In the genomic region with DNA sequence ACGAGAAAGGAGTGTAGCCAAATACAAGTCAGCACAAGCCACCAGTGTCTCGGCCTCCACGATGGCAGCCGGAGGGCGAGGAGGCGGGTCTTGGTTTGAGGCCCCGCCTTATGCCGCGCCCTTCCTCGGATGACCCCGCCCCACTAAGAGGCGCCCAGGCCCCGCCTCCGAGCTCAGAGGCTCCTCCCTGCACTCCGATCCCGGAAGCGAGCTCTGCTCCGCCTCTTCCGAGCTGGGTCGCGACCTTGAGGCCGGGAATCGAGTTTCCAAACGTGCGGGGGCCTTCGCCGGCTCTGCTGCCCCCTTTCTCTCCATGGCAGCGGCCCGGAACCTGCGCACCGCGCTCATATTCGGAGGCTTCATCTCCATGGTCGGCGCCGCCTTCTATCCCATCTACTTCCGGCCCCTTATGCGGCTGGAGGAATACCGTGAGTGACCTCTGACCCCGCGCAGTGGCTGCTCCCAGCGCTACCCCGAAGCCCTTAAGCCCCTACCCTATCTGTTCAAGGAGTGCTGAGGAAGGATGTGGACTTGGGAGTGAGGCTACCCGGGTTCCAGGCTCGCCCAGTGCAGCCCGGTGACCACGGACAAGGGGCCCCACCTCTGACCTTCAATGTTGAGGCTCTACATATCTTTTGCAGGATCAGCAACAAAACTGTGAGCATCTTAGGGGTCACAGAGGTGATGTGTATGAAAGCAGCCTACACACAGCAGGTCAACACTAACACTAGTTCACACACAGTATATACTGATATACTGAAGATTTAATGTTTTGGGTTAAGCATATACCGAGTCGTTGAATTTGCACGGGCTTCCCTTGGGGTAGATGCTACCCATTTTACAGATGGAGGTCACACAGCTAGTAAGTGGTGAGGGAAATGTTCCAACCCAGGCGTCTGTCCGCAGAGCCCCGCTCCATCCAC, we compare ENCODE assay signal across 8 mouse cellular contexts. TPM values are rescaled to one million over a fixed set of nuclear protein-coding genes. Genes with fewer than 3 reads are reported as not detected.
DNase-seq lines count a peak whose midpoint lies in the region; ATAC-seq lines count a peak whose summit lies in the region.

A gene (plus strand): TSS at position 153 of the 923 bp plus-strand sequence.

- H3K4me2 ChIP-seq in hindbrain, embryonic 11.5 days (replicated peaks; ENCODE audit: low read depth, low read length), result peak within 1 kb of the TSS; percentile 69

- peak within 1 kb of the TSS; percentile 50 for H3K4me3 ChIP-seq in hindbrain, embryonic 11.5 days (ENCODE audit: low read depth, low read length)

- no peaks in the 10 kb centered on the region; the same call in 1 of the 2 replicates for H3K4me1 ChIP-seq in hindbrain, embryonic 11.5 days (replicated peaks; ENCODE audit: control insufficient read depth, insufficient read depth, low read length)

- peak; percentile 94 for ATAC-seq in hindbrain, embryonic 11.5 days (ENCODE audit: low FRiP score)

- DNase-seq in Muller cell, postnatal 12 days (ENCODE audit: inconsistent ontology term), result peak; percentile 90
- peak; percentile 82 for DNase-seq in cerebellum, adult 9-11 months
- DNase-seq in frontal cortex, adult 2 months (ENCODE audit: extremely low spot score in 1 of 2, low spot score in 1 of 2), result peak; percentile 47 to 85
- DNase-seq in hindbrain, embryonic 11.5 days (ENCODE audit: low spot score), result peak; percentile 91
- DNase-seq in layer of hippocampus, postnatal 36 days, result peak; percentile 77 to 81
- peak; percentile 85 for DNase-seq in lung, postnatal 36 days
- DNase-seq in retina, postnatal 1 day, result peak; percentile 91
- peak; percentile 78 to 81 for DNase-seq in urinary bladder, adult 18-20 months (ENCODE audit: low spot score in 2 of 2)

- H3K27ac ChIP-seq in hindbrain, embryonic 11.5 days (ENCODE audit: low read depth, low read length), result peak within 1 kb of the TSS; percentile 32

- no peaks in the 10 kb centered on the region for H3K27me3 ChIP-seq in hindbrain, embryonic 11.5 days (ENCODE audit: control insufficient read depth, insufficient read depth, low read length)

- peak within 1 kb of the TSS; percentile 60 for H3K9ac ChIP-seq in hindbrain, embryonic 11.5 days (ENCODE audit: low read depth, low read length)

- 11% methylated on average over 52 of the region's 53 CpGs for WGBS in hindbrain, embryonic 11.5 days

- no peaks in the 10 kb centered on the region for H3K9me3 ChIP-seq in hindbrain, embryonic 11.5 days (ENCODE audit: control insufficient read depth, low read length)

- H3K36me3 ChIP-seq in hindbrain, embryonic 11.5 days (ENCODE audit: control insufficient read depth, insufficient read depth, low read length), result no peaks in the 10 kb centered on the region

RNA-seq across cellular contexts. Expression of the gene that starts here (rescaled TPM):
- 69.5 and 75.7 TPM in 2 replicates for polyA plus RNA-seq in frontal cortex, adult 2 months (2012; rRNA removed)
- polyA plus RNA-seq in hindbrain, embryonic 11.5 days (2014; fragmentation: Nextera tagmentation; extraction: Ambion mirVana), result 66.3 and 69.2 TPM in 2 replicates
- total RNA-seq in layer of hippocampus, postnatal 36 days (2021), result 10 to 100 TPM; 39.0 to 43.9 TPM

Comparison
In these comparisons a context has a peak if more than half of its experiments do, and no peak if none do; other contexts are left out.
1. Peak in every context shown above with its lines: DNase-seq, ATAC-seq, H3K4me3 ChIP-seq and H3K27ac ChIP-seq.